Mouse (Mus musculus) liver, embryonic 14.5 days (tissue): ENCODE results near the gene Spatc1l.

Experiments
- CTCF ChIP-seq: IDR thresholded peaks from 2 replicates; pipeline ENCODE4 v1.5.1; 2016; ENCODE audit warnings: antibody characterized with exemption, low read depth, control low read depth
- EP300 ChIP-seq: IDR thresholded peaks from 2 replicates; pipeline ENCODE4 v1.6.1; 2016; ENCODE audit warnings: antibody characterized with exemption, low read depth

GRCm38 (mm10) chr10:76530922-76531321, 31.1 kb upstream of the Spatc1l start:
- TF ChIP-seq CTCF: no peak
- TF ChIP-seq EP300: no peak
